Mouse (Mus musculus) left cerebral cortex, postnatal 36 days (tissue): ENCODE measurements around the gene Slc22a13. TPM values are rescaled to one million over a fixed set of nuclear protein-coding genes. Genes with fewer than 3 reads are reported as not detected.
"Not testable (repeated sequence)": the region's sequence is repeated elsewhere in the genome, so short reads cannot be mapped to it uniquely, and the experiment has no call there.

Experiments used
- DNase-seq, 2 experiments: peaks; one replicate each; pipeline ENCODE4 v3.0.0; 2021 to 2022; ENCODE audit warnings: low spot score in 2 of 2, mixed read lengths in 1 of 2
- intact Hi-C: fragments of 180-260 bp; cut with DNase I; formaldehyde crosslinking; loops from one replicate; pipeline ENCODE4 v1.15.1; 2025
- total RNA-seq, 2 experiments: library from RNA; stranded (reverse); gene quantifications; 2 replicates each; pipeline ENCODE4 v1.2.3; 2021

Gene Slc22a13
- total RNA-seq = not detected

- intact Hi-C loops = no loop called here
- no peak for DNase-seq
Measured at GRCm38 (mm10) chr9:119208998-119209397, at the start of gene Slc22a13. TSS of gene Slc22a13 (minus strand) at chr9:119209098.

DNA sequence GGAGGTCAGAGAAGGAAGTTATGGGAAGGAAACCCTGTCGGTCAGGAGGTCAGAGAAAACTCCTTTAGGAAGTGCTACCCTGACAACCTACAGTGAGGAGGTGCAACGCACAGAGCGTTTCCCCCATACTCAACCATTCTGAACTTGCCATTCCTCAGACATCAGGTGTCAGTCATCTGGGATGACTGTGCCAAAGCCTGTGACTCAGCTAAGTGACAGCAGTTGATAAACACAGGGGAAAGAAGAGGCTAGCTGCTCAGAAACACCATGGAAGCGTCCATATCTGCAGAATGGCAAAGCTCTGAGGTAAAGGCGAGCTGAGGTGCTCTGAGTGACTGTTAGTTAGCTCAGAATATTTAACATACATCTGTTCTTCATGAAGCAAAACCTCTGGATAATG lies 49.2 kb upstream of the Slc22a13 start:
- intact Hi-C loops = no loop called here
- DNase-seq = no peak

- intact Hi-C loops = no loop called here
- DNase-seq = no peak
Measured at GRCm38 (mm10) chr9:119256161-119256560, 47.3 kb upstream of the Slc22a13 start.

DNA sequence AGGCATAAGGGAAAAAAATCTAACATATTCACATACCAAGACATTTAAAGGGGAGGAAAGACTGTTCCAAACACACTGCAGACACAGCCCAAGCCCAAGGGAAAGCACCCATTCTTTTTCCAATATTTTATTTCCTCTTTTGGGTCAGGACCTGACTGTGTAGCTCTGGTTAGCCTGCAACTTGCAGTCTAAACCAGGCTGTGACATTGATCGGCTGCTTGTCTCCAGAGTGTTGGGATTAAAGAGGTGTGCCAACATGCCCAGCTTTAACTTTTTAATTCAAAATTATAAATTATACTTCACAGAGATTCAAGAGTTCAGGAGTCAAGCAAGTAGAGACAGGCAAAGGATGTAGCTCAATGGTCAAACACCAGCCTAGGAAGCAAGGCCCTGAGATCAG lies 46.2 kb upstream of the Slc22a13 start:
- DNase-seq = no peak
- intact Hi-C loops = no loop called here

DNA sequence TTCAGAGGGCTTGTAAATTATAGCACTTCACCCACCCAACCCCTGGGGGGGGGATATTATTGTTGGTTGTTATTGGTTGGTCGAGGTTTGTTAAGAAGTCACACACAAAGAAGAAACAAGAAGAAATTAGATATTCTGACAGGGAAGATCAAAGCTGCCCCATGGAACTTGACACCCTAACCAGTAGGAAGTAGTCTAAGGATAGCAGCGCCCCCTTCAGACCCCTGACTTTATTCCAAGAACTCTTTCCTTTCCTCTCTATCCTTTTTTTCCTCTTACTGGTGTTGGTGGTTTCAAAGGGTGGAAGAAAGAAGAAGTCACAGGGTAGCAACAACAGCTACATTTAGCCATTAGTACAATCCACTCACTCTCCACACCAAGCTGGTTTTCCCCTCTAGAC lies 45.3 kb upstream of the Slc22a13 start:
- intact Hi-C loops = no loop called here
- DNase-seq = no peak

DNA sequence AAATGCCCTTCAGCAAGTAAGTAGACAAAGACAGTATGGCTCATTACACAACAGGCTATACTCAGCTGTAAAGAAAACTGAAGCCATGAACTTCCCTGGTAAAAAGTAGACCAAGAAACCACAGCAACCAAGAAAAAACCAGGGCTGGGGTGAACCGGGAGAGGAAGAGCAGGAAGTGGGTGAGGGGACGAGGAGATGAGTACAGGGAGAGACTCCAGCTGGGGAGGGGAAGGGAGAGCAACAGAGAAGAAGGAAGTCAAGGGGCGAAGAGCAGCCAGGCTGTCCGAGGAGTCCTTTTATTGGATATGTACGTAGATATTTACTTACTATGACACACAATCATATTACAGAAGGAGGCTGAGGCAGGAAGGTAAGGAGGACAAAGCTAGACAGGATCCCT lies 39.1 kb upstream of the Slc22a13 start:
- no peak for DNase-seq
- intact Hi-C loops = no loop called here

GRCm38 (mm10) chr9:119246826-119247225 lies 37.9 kb upstream of the Slc22a13 start:
- intact Hi-C loops = no loop called here
- no peak for DNase-seq

GRCm38 (mm10) chr9:119243981-119244380 lies 35.1 kb upstream of the Slc22a13 start:
- intact Hi-C loops = no loop called here
- DNase-seq = no peak

GRCm38 (mm10) chr9:119241169-119241865 lies 32.4 kb upstream of the Slc22a13 start:
- DNase-seq = no peak
- intact Hi-C loops = no loop called here

GRCm38 (mm10) chr9:119240286-119240997 lies 31.5 kb upstream of the Slc22a13 start:
- no peak for DNase-seq
- intact Hi-C loops = no loop called here

GRCm38 (mm10) chr9:119239274-119239673 lies 30.4 kb upstream of the Slc22a13 start:
- no peak for DNase-seq
- intact Hi-C loops = no loop called here

GRCm38 (mm10) chr9:119238796-119239195 lies 29.9 kb upstream of the Slc22a13 start:
- intact Hi-C loops = no loop called here
- no peak for DNase-seq

GRCm38 (mm10) chr9:119231552-119231951 lies 22.7 kb upstream of the Slc22a13 start:
- no peak for DNase-seq
- intact Hi-C loops = no loop called here

DNA sequence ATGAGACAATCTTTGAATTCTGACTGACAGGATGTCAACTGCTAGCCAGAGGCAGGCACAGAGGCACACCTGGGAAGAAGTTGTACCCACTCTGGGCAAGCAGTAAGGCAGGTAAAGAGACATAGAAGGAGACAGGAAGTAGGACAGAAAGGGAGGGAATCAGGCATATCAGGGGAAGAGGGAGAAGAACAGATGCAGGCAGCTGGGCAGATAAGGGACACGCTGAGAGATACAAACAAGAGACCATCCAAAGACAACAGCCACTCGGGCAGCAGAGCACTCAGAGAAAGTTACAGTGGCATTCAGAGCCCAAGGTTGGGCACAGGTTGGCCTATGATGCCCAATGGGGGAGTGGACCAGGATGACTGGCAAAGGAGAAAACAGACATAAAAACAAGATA lies 21.9 kb upstream of the Slc22a13 start:
- DNase-seq = no peak
- intact Hi-C loops = no loop called here

DNA sequence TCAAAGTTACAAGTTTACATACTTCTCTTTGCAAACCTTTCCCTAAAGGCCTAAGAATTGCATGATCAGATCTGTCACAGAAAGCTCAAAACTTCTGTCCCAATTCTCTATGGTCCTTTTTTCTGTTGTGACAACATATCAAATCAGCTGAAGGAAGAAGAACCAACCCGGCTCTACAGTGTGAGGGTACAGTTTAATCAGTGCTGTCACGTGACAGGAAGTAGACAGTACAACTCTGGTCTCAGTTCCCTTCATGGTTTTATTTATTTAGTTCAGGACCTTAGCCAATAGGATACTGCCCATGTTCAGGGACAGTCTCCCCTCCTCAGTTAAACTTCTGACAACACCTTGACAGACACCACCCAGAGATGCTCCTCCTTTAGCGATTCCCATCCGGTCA lies 11.4 kb upstream of the Slc22a13 start:
- intact Hi-C loops = no loop called here
- no peak for DNase-seq

GRCm38 (mm10) chr9:119219667-119220066 lies 10.8 kb upstream of the Slc22a13 start:
- DNase-seq = no peak
- intact Hi-C loops = no loop called here

- DNase-seq, intact Hi-C loops: not testable (repeated sequence)
Measured at GRCm38 (mm10) chr9:119215341-119215740, 6.4 kb upstream of the Slc22a13 start.

DNA sequence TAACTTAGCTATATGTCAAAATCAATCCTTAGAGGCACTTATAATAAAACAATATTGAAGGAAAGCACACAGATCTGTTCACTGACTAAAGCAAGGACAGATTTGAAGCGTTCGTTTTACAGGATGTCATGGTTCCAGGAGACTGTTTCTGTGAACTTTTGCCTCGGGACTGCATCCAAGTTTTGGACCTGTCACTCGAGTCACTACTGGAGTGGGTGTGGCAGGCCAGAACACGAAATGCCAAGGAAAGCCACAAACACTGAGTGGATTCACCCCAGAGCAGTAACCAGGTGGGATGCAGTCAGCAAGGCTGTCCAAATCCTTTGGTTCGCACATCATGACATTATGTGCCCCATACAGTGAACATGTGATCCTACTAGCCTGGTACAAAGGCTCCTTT lies 5.7 kb upstream of the Slc22a13 start:
- intact Hi-C loops = no loop called here

DNA sequence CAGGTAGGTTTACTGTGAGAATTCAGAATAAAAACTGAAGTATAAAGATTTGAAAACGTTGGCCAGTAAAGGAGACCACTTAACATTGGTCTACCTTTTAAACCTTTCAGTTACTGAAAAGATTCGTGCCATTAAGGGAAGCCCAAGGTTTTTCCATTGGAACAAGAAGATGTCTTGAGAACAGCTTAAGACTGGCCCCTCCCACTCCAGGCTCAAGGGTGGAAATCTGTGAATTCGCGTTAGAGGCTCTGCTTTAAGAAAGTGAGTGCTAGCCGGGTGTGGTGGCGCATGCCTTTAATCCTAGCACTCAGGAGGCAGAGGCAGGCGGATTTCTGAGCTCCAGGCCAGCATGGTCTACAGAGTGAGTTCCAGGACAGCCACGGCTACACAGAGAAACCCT lies 4.1 kb upstream of the Slc22a13 start:
- no peak for DNase-seq
- intact Hi-C loops = no loop called here

More for the DNA sequence above, 5.7 kb upstream of the Slc22a13 start:
- no peak for DNase-seq

DNA sequence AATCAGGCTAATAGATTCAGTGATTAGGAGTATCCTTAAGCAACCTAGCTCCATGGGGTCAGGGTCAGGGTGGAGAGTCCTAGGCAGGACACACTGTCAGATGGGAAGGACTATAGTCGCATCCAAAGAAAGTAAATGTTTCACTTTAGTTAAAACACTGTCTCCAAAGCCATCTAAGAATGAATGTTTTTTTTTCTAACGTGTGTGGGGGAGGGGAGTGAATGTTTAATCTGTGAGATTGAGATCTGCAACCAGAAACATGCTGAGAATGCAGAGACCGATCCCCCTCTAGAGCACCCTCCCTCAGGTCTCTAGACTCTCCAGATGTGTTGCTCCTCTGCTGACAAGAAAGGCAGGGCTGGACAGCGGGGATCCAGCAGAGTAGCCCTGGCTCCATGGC lies 1.8 kb downstream of the Slc22a13 start:
- no peak for DNase-seq
- intact Hi-C loops = no loop called here

GRCm38 (mm10) chr9:119206666-119207065 lies 2.2 kb downstream of the Slc22a13 start:
- intact Hi-C loops = no loop called here
- no peak for DNase-seq
